Mouse (Mus musculus): Measurements from ENCODE around the gene Gm21858. TPM values are rescaled to one million over a fixed set of nuclear protein-coding genes. Genes with fewer than 3 reads are reported as not detected.

Gm21858 gene
- polyA plus RNA-seq (2012; rRNA removed; ENCODE audit: low replicate concordance), result not detected in 2 replicates

GRCm38 (mm10) chrY:55731456-55731855, at the start of gene Gm21858:
TSS of gene Gm21858 (plus strand) at chrY:55731756.

